Mouse (Mus musculus) kidney, adult 11 months (tissue): ENCODE measurements around the gene Stk16.

Experiments used
- DNase-seq: peaks from one replicate; pipeline ENCODE4 v3.0.0; 2022

The Stk16 gene

GRCm38 (mm10) chr1:75243411-75243810 is 32.8 kb downstream of the Stk16 start:
- DNase-seq = no peak

- no peak for DNase-seq
These were observed 33.7 kb downstream of the Stk16 start for GRCm38 (mm10) chr1:75244175-75244826.

- DNase-seq = peak; percentile 60
These were observed 34.2 kb downstream of the Stk16 start for GRCm38 (mm10) chr1:75244836-75245235.

- DNase-seq = no peak
These were observed 36.7 kb downstream of the Stk16 start for GRCm38 (mm10) chr1:75247071-75247930.

- no peak for DNase-seq
These were observed 37.6 kb downstream of the Stk16 start for GRCm38 (mm10) chr1:75248041-75248772.

GRCm38 (mm10) chr1:75250498-75250897 is 39.9 kb downstream of the Stk16 start:
- no peak for DNase-seq

GRCm38 (mm10) chr1:75251112-75251970 is 40.7 kb downstream of the Stk16 start:
- DNase-seq = peak; percentile 91

- DNase-seq = no peak
These were observed 41.7 kb downstream of the Stk16 start for GRCm38 (mm10) chr1:75252308-75252707.

GRCm38 (mm10) chr1:75253029-75253428 is 42.4 kb downstream of the Stk16 start:
- DNase-seq = no peak

GRCm38 (mm10) chr1:75253849-75254624 is 43.4 kb downstream of the Stk16 start:
- peak; percentile 66 for DNase-seq

GRCm38 (mm10) chr1:75254625-75255013 is 44.0 kb downstream of the Stk16 start:
- DNase-seq = no peak

GRCm38 (mm10) chr1:75255516-75256046 is 44.9 kb downstream of the Stk16 start:
- no peak for DNase-seq

GRCm38 (mm10) chr1:75261278-75261677 is 50.6 kb downstream of the Stk16 start:
- no peak for DNase-seq

- no peak for DNase-seq
These were observed 52.6 kb downstream of the Stk16 start for GRCm38 (mm10) chr1:75262969-75263951.

GRCm38 (mm10) chr1:75264091-75264880 is 53.6 kb downstream of the Stk16 start, which contains the start of gene Ptprn:
Gene Ptprn (minus strand): TSS chr1:75264502.
- no peak for DNase-seq
